Mouse (Mus musculus) layer of hippocampus, postnatal 36 days (tissue): ENCODE results near the gene Grip2. TPM values are rescaled to one million over a fixed set of nuclear protein-coding genes. Genes with fewer than 3 reads are reported as not detected.

Source experiments
- DNase-seq, 2 experiments: peaks; one replicate each; pipeline ENCODE4 v3.0.0; 2022
- total RNA-seq, 2 experiments: library from RNA; stranded (reverse); gene quantifications; 2 replicates each; pipeline ENCODE4 v1.2.3; 2021

Grip2 gene
- total RNA-seq, 2 experiments from 2014 or later = 7.1 to 7.4 TPM

DNA sequence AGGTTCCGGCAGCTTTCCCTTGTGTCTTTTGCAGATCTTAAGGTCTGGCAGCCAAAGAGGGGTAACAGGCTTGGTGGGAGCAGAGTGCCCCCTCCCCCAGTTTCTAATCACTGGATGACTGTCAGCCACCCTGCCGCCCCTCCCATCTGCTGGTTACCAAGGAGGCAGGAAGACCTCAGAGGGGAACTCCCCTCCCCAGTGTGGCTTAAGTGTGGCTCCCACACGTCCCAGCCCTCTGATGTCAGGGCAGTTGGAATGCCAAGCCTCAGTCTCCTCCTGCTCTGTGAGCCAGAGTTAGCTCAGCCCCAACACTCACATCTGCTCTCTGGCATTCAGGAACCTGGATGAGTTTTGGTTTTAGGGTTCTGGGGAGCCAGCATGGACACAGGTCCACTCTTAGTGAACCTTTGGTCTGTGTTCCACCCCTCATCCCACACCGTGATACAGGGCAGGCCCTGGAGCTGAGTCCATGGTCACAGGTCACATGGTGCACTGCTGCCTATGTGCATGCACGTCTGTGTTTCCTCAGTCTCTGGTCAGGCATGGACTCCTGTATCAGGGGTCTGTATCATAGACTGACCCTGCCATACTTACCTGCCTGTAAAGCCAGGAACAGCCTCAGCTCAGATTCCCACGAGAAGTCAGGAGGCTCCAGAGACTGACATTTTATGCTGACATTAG, 98.0 kb downstream of the Grip2 start:
- no peak for DNase-seq

DNA sequence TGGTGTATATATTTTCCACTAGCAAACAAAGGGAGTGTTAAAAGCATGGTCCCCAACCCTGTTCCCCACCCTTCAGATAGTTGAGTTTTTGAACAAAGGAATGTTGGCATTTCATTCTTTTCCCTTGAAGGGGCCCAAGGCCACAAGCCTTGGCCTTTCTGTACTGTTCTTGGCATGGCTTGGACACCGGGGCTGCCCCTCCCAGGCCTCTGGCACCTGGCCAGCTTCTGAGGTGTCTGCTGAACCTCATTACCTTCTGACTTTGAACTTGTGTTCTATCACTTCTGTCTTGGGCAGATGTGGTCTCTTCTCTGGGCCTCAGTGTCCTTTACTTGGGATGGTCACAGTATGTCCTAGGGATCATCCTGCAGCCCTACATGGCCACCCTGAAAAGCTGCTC, 99.7 kb downstream of the Grip2 start:
- DNase-seq = no peak

DNA sequence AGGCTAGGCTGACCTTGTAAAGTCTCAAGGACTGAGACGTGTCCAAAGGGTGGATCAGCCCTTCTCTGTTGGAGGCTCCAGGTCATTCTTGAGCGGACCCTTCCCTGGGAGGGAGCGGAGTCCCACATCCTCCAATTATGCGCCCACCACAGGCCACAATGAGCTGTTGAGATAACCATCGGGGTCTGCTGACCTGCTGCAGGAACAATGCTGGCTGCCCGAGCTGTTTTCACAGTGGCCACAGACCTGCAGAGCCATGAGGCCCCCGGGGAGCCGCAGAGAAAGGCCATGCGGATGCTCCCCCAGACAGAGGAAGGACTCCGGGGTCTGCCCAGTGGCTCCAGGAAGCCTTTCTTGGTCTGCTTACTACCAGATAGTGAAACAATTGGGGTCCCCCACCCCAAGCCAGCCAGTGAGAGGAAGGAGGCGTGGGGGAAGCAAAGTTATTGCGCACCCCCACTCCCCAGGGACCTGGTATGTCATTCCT, 105.8 kb downstream of the Grip2 start:
- DNase-seq = no peak

DNA sequence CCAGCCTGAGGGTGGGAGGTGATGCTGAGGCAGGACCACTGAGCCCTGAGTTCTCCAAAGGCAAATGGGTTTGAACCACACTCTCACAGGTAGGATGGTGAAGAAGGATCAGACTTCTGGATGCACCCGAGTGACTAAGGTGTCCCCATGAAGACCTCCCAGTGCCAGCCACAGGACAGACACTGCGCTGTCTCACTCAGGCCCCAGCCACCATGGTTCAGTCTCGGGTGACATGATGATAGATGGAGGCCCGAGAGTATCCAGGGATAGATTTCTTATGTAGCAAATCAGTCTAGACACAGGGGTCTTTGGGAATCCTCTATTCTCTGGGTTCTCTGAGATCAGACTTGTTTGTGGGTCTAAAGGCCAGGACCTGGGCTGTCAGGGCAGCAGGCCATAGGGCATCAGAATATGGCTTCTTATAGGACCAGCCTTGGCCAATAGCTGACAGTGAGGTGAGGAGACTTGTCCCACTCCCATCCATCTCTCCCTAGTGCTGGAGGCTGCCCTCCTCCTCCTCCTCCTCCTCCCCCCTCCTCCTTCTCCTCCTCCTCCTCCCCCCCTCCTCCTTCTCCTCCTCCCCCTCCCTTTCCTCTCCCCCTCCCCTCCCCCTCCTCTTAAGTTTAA, 106.3 kb downstream of the Grip2 start:
- DNase-seq = no peak

DNA sequence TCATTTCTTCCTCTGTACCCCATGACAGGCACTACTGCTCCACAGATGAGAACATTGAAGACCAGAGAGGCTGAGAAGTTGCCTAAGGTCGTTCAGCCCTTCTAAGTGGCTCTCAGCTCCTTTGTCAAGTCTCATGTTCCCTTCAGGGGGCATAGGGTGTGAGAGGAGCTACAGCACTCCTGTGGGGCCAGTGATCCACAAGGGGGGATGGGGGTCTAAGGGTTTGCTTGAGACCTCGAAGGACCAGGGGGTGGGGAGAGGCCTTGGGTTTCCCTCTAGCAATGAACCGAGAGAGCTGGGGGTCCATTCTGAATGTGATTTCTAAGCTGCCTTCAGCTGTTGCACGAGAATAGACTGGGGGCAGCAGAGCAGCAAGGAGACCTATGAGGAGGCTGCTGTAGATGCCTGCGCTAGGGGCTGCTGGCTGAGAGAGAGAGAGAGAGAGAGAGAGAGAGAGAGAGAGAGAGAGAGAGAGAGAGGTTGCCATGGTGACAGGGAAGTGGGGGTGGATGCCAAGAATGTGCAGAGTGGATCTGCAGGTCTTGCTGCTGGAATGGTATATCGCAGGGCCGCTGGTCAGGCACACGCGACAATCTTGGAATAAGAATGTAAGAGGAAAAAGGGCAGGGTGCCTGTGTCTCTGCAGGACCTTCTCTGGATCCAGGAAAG, 107.1 kb downstream of the Grip2 start:
- no peak for DNase-seq

DNA sequence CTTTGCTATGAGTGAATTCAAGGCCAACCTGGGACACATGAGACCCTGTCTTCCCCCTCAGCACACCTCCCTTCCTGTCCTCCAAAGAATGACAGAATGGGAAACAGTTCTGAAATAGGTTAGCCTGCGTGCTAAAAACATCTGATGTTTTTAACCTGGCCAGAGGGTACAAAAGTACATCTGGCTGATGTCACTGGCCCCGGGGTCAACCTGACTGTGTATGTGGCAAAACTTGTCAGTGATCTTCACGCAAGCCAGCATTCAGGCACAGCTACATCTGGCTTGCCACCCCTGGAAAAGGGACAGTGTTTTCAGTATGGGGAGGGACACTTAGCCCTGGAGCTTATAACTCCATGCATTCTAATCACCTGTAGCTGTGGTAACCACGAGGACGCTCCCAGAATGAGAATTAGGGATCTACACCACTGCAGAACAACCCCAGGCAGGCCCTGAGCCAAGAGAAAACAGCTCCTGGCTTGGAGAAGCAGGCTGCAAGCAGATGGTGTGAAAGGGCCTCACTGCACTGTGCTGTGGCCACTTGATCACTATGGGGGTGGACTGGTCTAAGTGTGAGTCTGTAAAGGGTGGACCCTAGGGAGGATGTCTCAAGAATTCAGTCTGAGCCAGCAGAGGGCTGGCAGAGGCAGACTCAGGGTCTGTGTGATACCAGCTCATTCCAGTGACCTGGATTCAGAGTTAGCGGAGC, 107.9 kb downstream of the Grip2 start:
- DNase-seq = peak; percentile 58 to 61

DNA sequence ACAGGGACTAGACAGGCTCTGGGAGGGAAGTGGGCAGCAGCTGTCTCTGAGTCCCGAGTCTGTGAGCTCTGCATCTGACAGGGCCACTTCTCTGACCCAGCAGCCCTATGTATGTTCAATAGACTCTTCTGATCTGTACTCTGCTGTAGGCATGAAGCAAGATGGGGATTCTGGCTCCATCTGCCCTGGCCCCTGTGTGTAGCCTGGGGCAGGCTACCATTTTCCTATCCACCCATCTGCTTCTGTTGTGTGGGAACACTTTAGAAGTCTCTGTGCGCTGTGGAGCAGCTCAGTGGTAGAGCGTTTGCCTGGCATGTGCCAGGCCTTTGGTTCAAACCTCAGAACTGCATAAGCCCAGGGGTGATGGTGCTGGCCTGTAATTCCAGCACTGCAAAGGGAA, 108.4 kb downstream of the Grip2 start:
- DNase-seq = no peak

DNA sequence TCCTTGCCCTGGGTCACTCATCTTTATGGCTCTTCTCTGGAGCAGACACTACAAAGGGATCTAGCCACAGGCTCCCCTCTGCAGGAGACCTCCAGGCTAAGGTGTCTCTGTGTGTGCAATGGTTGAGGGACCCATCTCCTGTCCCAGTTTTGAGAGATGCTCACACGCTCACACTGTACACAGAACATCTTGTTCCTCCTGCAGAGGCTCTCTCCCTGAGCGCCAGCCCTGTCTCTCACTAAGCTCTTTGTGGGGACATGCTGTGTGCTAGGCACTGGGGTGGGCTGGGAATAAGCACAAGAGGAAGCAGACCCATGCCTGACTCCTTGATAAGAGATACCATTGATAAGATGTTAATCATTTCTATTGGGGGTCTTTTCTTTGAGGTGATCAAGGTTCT, 109.0 kb downstream of the Grip2 start:
- DNase-seq = no peak

DNA sequence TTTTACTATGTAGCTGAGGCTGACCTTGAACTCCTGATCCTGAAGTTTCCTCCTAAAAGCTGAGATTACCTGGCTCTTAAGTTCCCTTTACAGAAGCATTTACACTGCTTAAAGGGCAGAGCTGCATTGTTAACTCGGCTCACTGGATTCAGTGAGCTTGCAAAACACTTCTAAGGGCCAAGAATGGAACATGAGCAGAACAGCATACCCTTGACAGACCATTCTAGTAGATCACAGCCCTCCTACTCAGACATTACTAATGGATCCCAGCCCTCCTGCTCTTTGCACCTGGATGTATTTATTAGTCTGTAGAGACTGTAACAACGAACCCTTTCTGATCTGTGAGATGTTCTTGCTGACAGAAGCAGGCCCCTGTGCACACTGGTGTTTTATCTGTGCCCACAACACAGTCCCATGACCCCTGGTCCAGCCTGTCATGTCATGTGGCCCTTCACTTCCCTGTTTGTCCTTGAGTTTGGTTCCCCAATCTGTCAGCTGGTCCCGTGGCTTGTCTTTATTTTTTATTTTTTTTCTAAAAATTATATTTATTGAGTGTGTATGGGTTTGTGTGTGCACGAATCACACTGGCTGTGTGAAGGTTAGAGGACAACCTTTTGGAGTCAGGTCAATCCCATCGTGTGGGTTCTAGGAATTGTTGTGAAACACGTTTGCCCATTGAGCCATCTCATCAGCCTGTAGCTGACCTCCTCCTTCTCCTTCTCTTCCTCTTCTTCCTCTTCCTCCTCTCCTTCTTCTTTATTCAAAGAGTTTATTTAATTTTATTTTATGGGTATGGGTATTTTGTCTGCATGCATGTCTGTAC, 110.9 kb downstream of the Grip2 start:
- no peak for DNase-seq

DNA sequence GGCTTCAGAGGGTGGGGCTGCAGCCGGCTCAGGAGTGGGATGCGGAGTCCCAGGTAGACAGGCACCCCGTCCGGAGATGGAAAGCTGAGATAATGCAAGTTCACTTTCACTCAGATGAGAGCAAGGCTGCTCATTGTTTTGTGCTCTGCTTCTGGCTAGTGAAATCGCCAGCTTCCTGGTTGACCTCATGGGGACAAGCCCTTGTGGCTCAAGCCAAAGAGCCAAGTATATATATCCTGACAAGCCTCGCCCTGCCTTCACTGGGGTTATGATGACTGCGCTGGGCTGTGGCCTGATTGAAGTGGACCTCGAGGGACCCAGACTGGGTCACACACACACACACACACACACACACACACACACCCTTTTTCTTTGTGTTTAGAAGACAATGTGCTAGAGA, 112.0 kb downstream of the Grip2 start:
- DNase-seq = no peak

DNA sequence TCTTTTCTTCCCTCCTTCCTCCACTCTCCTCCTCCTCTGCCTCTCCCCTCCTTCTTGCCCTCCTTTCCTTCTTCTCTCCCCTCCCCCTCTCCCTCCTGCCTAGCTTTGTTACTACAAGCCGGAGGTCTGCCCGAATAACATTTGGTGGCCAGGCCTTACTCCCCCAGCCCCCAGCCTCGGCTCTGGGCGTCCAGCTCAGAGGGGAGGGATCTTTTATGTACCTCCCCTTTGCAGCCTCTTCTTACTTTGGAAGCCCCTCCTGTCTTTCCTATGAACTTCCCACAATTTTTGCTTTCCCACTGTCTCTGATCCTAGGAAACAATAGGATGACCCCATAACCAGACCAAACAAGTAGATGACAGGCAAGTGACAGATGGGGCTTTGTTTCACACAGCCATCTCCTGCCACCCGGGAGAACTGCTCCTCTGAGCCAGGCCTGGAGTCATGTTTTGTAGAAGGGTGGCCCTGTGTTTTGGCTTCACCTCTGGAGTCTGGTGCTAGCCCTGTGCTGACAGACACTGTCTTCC, 113.6 kb downstream of the Grip2 start:
- DNase-seq = no peak

DNA sequence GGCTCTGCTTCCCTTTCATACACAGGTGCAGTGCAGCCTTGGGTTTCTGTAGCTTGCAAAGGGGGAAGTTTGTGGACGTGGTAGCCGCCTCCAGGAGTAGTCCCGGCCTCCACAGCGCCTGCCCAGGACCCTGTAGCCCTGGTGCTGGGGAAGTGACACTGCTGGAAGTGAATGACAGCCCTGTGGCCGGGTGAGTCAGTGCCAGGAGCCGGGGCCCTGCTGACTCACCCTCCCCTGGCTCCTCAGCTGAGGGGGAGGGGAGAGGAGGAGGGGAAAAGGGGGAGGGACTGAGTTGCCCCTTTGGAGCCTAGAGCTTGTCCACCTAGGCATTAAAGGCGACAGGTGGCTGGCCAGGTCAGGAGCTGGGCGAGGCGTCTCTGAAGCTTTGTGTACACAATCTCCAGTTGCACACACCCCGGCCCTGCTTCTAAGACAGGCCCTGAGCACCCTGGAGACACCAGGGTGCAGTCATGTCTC, 114.2 kb downstream of the Grip2 start:
- peak; percentile 50 to 54 for DNase-seq

DNA sequence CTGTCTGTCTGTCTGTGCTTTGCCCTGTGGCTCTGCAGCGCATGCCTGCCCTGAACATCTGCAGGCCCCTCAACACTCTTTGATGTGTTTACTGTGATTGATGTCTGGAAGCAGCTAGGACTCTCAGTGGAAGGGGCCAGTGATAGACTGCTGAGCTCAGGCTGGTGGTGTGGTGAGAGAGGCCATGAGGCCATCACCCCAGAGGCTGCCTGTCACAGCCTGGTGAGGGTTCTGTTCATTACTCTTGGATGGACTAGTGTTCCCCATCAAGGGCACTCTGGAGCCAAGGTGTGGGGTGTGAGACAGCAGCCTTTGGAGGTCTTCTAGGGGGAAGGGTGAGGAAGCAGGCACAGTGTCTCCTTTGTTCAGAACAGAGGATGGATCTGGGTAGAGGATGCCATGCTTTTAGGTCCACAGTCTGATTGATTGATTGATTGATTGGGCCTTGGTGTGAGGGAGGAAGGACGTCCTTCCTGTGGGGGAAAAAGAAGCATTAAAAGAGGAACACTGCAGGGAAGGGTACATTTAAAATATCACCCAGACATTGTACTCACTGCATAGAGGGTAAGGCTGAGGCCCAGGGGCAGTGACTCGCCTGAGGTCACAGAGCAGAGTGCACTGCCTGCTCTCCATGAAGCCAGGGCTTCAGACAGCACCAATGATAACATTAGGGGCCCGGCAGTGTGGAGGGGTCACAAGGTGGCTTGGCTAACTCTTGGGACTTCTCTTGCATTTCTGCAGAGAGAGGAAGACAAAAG, 114.8 kb downstream of the Grip2 start:
- DNase-seq = no peak

Other genes with a start within 250 kb of the Grip2 start
- gene Slc6a6, start 143.2 kb downstream of the Grip2 start, total RNA-seq = 100 to 1,000 TPM; 116 to 118 TPM
- 10 to 100 TPM; 24.7 to 25.2 TPM for gene Ccdc174, start 50.8 kb upstream of the Grip2 start, total RNA-seq
- 1 to 10 TPM; 2.4 to 2.9 TPM for gene 4930590J08Rik, start 75.6 kb upstream of the Grip2 start, total RNA-seq
- gene Fgd5, start 151.6 kb upstream of the Grip2 start, total RNA-seq = 1 to 10 TPM; 4.5 to 5.2 TPM